Mouse (Mus musculus) embryonic fibroblast, embryonic 13.5 days (primary cell): Measurements from ENCODE around the gene Slc3a2.

ENCODE experiments used
- CTCF ChIP-seq: IDR thresholded peaks from 2 replicates; pipeline ENCODE4 v1.5.1; 2011; ENCODE audit warnings: mild to moderate bottlenecking, control low read depth, low read length, moderate library complexity, borderline replicate concordance; ENCODE audit not compliant: insufficient read depth
- POLR2A ChIP-seq: IDR thresholded peaks from 2 replicates; pipeline ENCODE4 v1.6.1; 2011; ENCODE audit warnings: low read depth, mild to moderate bottlenecking, control low read depth, low read length, moderate library complexity

- 0 out of 2 replicates have a peak, but pooled peaks have one; percentile 24 for TF ChIP-seq POLR2A
- no peak for TF ChIP-seq CTCF
Observed at GRCm38 (mm10) chr19:8706132-8706667, 17.0 kb downstream of the Slc3a2 start.
